10 mouse cellular contexts compared by ENCODE assay signal in the genomic region with DNA sequence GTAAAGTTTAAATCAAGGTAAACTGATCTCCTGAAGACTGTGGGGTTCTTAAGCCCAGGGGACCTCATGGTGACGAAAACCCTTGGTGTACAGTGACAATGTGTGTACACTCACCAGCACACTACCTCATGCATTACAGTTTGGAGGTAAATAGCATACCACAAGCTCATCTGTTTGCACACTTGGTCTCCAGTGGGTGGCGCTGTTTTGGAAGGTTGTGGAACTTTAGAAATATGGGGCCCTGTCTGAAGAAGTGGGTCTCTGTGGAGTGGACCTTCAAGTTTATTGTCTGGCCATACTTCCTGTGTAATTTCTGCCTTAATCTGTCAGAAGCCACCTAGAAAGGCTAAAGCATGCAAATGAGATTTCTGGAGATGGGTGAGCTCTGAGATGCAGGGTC. TPM values are rescaled to one million over a fixed set of nuclear protein-coding genes. Genes with fewer than 3 reads are reported as not detected.
A peak's percentile ranks its signal among the peaks of the same experiment; 100 is the strongest.
DNase-seq lines count a peak whose midpoint lies in the region; ATAC-seq and TF ChIP-seq lines count a peak whose summit lies in the region.
"Had no signal": no experiment of that assay in that cellular context is flagged by ENCODE, and none has a peak within 500 bp of the region (broad histone marks: within the 10 kb centered on the region; RNA-seq: fewer than 3 reads in every experiment).

No protein-coding gene starts in this region.

- no peaks in the 10 kb centered on the region for H3K4me1 ChIP-seq in kidney, postnatal 0 days (replicated peaks; ENCODE audit: insufficient read depth, low read length)
- H3K4me1 ChIP-seq in E14TG2a.4 (replicated peaks; ENCODE audit: low read depth, low read length), result peaks cover 1% of the 10 kb centered on the region

- no peaks in the 10 kb centered on the region for H3K36me3 ChIP-seq in kidney, postnatal 0 days (ENCODE audit: insufficient read depth, low read length)
- H3K36me3 ChIP-seq in E14TG2a.4 (ENCODE audit: insufficient read depth, low read length), result peaks cover 8% of the 10 kb centered on the region; the same call in 1 of the 2 replicates

- DNase-seq in kidney, postnatal 0 days (ENCODE audit: low spot score), result peak; percentile 19
- DNase-seq in kidney, postnatal 10 days, result no peak
- DNase-seq in A20 (ENCODE audit: low read depth, low spot score) (peak; percentile 39), MN1 (ENCODE audit: low spot score) (no peak), adipocyte (ENCODE audit: low spot score) (no peak)
- DNase-seq: heart, adult 18-20 months; right cerebral cortex, postnatal 25 days had no signal

- H3K4me2 ChIP-seq in kidney, postnatal 0 days (ENCODE audit: low read length), result no peak overlapping the region
- H3K4me2 ChIP-seq: limb, embryonic 13.5 days had no signal

- no peaks in the 10 kb centered on the region for H3K9me3 ChIP-seq in kidney, postnatal 0 days (replicated peaks; ENCODE audit: low read length)
- H3K9me3 ChIP-seq in E14TG2a.4 (ENCODE audit: low read length), result peaks cover 3% of the 10 kb centered on the region; the same call in 1 of the 2 replicates
- H3K9me3 ChIP-seq: limb, embryonic 13.5 days had no signal

- no peak overlapping the region for H3K9ac ChIP-seq in kidney, postnatal 0 days (ENCODE audit: low read depth, low read length)
- H3K9ac ChIP-seq: limb, embryonic 13.5 days had no signal

- H3K27ac ChIP-seq in kidney, postnatal 0 days, result no peak overlapping the region
- H3K27ac ChIP-seq: limb, embryonic 13.5 days had no signal

- peak; percentile 53 for TF ChIP-seq CTCF in kidney, postnatal 0 days (IDR thresholded peaks at IDR 0.05; ENCODE audit: low read depth)
- TF ChIP-seq CTCF in E14TG2a.4 (conservative IDR thresholded peaks at IDR 0.05; ENCODE audit: low read length), result peak; percentile 27; the same call in 1 of the 2 replicates

- no peak overlapping the region for H3K4me3 ChIP-seq in kidney, postnatal 0 days (replicated peaks; ENCODE audit: low read depth, low read length)
- no peak overlapping the region for H3K4me3 ChIP-seq in E14TG2a.4 (replicated peaks; ENCODE audit: low read length)
- H3K4me3 ChIP-seq: limb, embryonic 13.5 days had no signal

- H3K27me3 ChIP-seq in kidney, postnatal 0 days (ENCODE audit: insufficient read depth, low read length), result no peaks in the 10 kb centered on the region
- no peaks in the 10 kb centered on the region for H3K27me3 ChIP-seq in E14TG2a.4 (ENCODE audit: insufficient read depth, low read length)
- H3K27me3 ChIP-seq: limb, embryonic 13.5 days had no signal

- ATAC-seq in kidney, postnatal 0 days (replicated peaks; ENCODE audit: low FRiP score, low read depth), result no peak
- ATAC-seq in erythroblast, adult 5-6 weeks (replicated peaks; ENCODE audit: low FRiP score, poor library complexity, severe bottlenecking), result 0 out of 2 replicates have a peak, but pooled peaks have one; percentile 45

- WGBS in kidney, postnatal 0 days, result 45% methylated on average over 2 of the region's 2 CpGs

RNA-seq across cellular contexts. Expression of a gene that starts 9.8 kb away (rescaled TPM):
- 8.2 and 8.5 TPM in 2 replicates for polyA plus RNA-seq in kidney, postnatal 0 days (2015; fragmentation: Nextera tagmentation; extraction: Ambion mirVana)
- total RNA-seq in erythroblast, adult 5-6 weeks (2015; ENCODE audit: low replicate concordance), result 2.7 and 6.5 TPM in 2 replicates
- 1.3 TPM in 1 of 2 replicates, not detected in the other for total RNA-seq in erythroblast, adult 5-6 weeks (2017; ENCODE audit: low replicate concordance)

Comparison
In these comparisons a context has a peak if more than half of its experiments do, and no peak if none do; other contexts are left out.
1. DNase-seq: peak in kidney, postnatal 0 days (single experiment) and A20 (single experiment); none in kidney, postnatal 10 days (single experiment), MN1 (single experiment) and adipocyte (single experiment).